Mouse (Mus musculus) cerebellum, adult 2 months (tissue): ENCODE measurements at regions not wholly inside any gene's neighbourhood (a gene's known extent, or its start where the extent isn't known, plus 50 kb on each side); places are given as distances from the start of the nearest gene placed in this dataset.

ENCODE experiments used
- CTCF ChIP-seq: fragments of 200-500 bp; IDR thresholded peaks from 2 replicates; pipeline ENCODE4 v1.5.1; 2011; ENCODE audit warnings: low read depth, mild to moderate bottlenecking, control low read depth, low read length, moderate library complexity, borderline replicate concordance; ENCODE audit not compliant: insufficient read depth
- POLR2A ChIP-seq: fragments of 200-500 bp; IDR thresholded peaks from 2 replicates; pipeline ENCODE4 v1.6.1; 2011; ENCODE audit warnings: low read length, control low read depth, borderline replicate concordance; ENCODE audit not compliant: insufficient read depth

- no peak for TF ChIP-seq POLR2A
- no peak for TF ChIP-seq CTCF
These were observed 259.3 kb upstream of the Pld5 start for GRCm38 (mm10) chr1:176534417-176534816.
